Mouse (Mus musculus) gastrocnemius, adult 2 months (tissue): ENCODE measurements around the gene Rps27. TPM values are rescaled to one million over a fixed set of nuclear protein-coding genes. Genes with fewer than 3 reads are reported as not detected.
A peak's percentile ranks its signal among the peaks of the same experiment; 100 is the strongest.
"Not testable (repeated sequence)": the region's sequence is repeated elsewhere in the genome, so short reads cannot be mapped to it uniquely, and the experiment has no call there.

Experiments used
- DNase-seq: peaks from one replicate; pipeline ENCODE4 v3.0.0; 2022
- H3K27ac ChIP-seq: fragments of 200-600 bp; 2 replicates; pipeline ENCODE4 v1.8.1; 2022; ENCODE audit warnings: mild to moderate bottlenecking
- H3K4me3 ChIP-seq: fragments of 200-600 bp; 2 replicates; pipeline ENCODE4 v1.8.1; 2022; ENCODE audit warnings: mild to moderate bottlenecking, moderate library complexity
- CTCF ChIP-seq: fragments of 200-600 bp; IDR thresholded peaks from 2 replicates; pipeline ENCODE4 v1.8.1; 2022; ENCODE audit warnings: antibody characterized with exemption, mild to moderate bottlenecking, moderate library complexity
- intact Hi-C: fragments of 180-260 bp; cut with DNase I; formaldehyde crosslinking; loops from one replicate; pipeline ENCODE4 v1.15.1; 2025
- long read RNA-seq, 2 experiments: library from polyadenylated mRNA; stranded (forward); transcript quantifications; one replicate each; pipeline ENCODE4 v2.0.0; 2021
- total RNA-seq, 2 experiments: library from RNA; stranded (reverse); gene quantifications; 2 replicates each; pipeline ENCODE4 v1.2.3; 2021

Gene Rps27
- total RNA-seq, result 1,000 to 10,000 TPM in 1 of 2 experiments, 100 to 1,000 TPM in 1; 1,000 to 1,257 TPM
- long read RNA-seq, experiment 1, transcript Rps27-201 (4 exons, 345 nt), result major isoform, 212 of 213 reads
- long read RNA-seq, experiment 1, partial matches to known transcripts, result 0 of 213 reads
- long read RNA-seq, experiment 1, other reads (novel, unspliced or antisense), result 0 of 213 reads
- long read RNA-seq, experiment 2, transcript Rps27-201 (4 exons, 345 nt), result major isoform, 310 of 310 reads
- long read RNA-seq, experiment 2, partial matches to known transcripts, result 0 of 310 reads
- long read RNA-seq, experiment 2, other reads (novel, unspliced or antisense), result 0 of 310 reads

GRCm38 (mm10) chr3:90213377-90213866 is at the start of gene Rps27, which contains the start of gene Rab13:
Rps27 (minus strand) TSS chr3:90213651.
Rab13 (plus strand) TSS chr3:90213695.
- intact Hi-C loops, result loop anchor here (10.0 kb wide), 2 partner anchors 51 to 261 kb away; partner anchors contain the start of genes Dennd4b and Ilf2
- H3K27ac ChIP-seq, result peak within 1 kb of the TSS; percentile 98
- TF ChIP-seq CTCF, result no peak
- DNase-seq, result peak; percentile 88
- H3K4me3 ChIP-seq, result peak within 1 kb of the TSS; percentile 98

GRCm38 (mm10) chr3:90258521-90258920 is 45.1 kb upstream of the Rps27 start:
- TF ChIP-seq CTCF, result no peak
- Histone ChIP-seq H3K27ac (no peak overlapping the region), H3K4me3 (no peak overlapping the region)
- DNase-seq, result peak; percentile 14
- intact Hi-C loops, result no loop called here

- Histone ChIP-seq H3K4me3 (no peak overlapping the region), H3K27ac (no peak overlapping the region)
- no peak for TF ChIP-seq CTCF
- peak; percentile 42 for DNase-seq
- intact Hi-C loops, result no loop called here
These were observed 43.5 kb upstream of the Rps27 start for GRCm38 (mm10) chr3:90256731-90257530.

- intact Hi-C loops, result no loop called here
- no peak overlapping the region for H3K27ac ChIP-seq
- H3K4me3 ChIP-seq, result no peak overlapping the region
- TF ChIP-seq CTCF, result no peak
- DNase-seq, result peak; percentile 14
These were observed 42.4 kb upstream of the Rps27 start for GRCm38 (mm10) chr3:90255784-90256353.

GRCm38 (mm10) chr3:90255194-90255565 is 41.7 kb upstream of the Rps27 start:
- intact Hi-C loops, result no loop called here
- DNase-seq, result peak; percentile 2
- peak overlapping the region; percentile 99 for H3K4me3 ChIP-seq
- TF ChIP-seq CTCF, result no peak
- H3K27ac ChIP-seq, result peak overlapping the region; percentile 96

GRCm38 (mm10) chr3:90254419-90255193 is 41.2 kb upstream of the Rps27 start:
- peak; percentile 74 for DNase-seq
- intact Hi-C loops, result no loop called here
- TF ChIP-seq CTCF, result no peak
- peak overlapping the region; percentile 96 for H3K27ac ChIP-seq
- peak overlapping the region; percentile 99 for H3K4me3 ChIP-seq

GRCm38 (mm10) chr3:90253653-90254418 is 40.4 kb upstream of the Rps27 start, which contains the start of gene Crtc2:
Crtc2 (plus strand) TSS chr3:90254163.
- DNase-seq, result peak; percentile 97
- TF ChIP-seq CTCF, result no peak
- peak within 1 kb of the TSS; percentile 99 for H3K4me3 ChIP-seq
- intact Hi-C loops, result no loop called here
- H3K27ac ChIP-seq, result peak within 1 kb of the TSS; percentile 96

GRCm38 (mm10) chr3:90253174-90253573 is 39.7 kb upstream of the Rps27 start:
- intact Hi-C loops, result not testable (repeated sequence)
- H3K4me3 ChIP-seq, result peak overlapping the region; percentile 99

GRCm38 (mm10) chr3:90252659-90253058 is 39.2 kb upstream of the Rps27 start:
- H3K4me3 ChIP-seq, intact Hi-C loops: not testable (repeated sequence)
- H3K27ac ChIP-seq, result peak overlapping the region; percentile 81
- DNase-seq, result peak; percentile 18

More at GRCm38 (mm10) chr3:90253174-90253573, 39.7 kb upstream of the Rps27 start:
- H3K27ac ChIP-seq, result peak overlapping the region; percentile 81
- DNase-seq, result not testable (repeated sequence)

- intact Hi-C loops, result not testable (repeated sequence)
- peak; percentile 59 for DNase-seq
- H3K27ac ChIP-seq, result peak overlapping the region; percentile 80
- H3K4me3 ChIP-seq, result peak overlapping the region; percentile 11; the same call in 1 of the 2 replicates
These were observed 38.3 kb upstream of the Rps27 start for GRCm38 (mm10) chr3:90251731-90252226.

- intact Hi-C loops, result no loop called here
- no peak for DNase-seq
- Histone ChIP-seq H3K4me3 (no peak overlapping the region), H3K27ac (peak overlapping the region; percentile 80; the same call in 1 of the 2 replicates)
- no peak for TF ChIP-seq CTCF
These were observed 37.3 kb upstream of the Rps27 start for GRCm38 (mm10) chr3:90250791-90251190.
